Mouse (Mus musculus) left cerebral cortex, postnatal 36 days (tissue): ENCODE measurements around the gene Srf. TPM values are rescaled to one million over a fixed set of nuclear protein-coding genes. Genes with fewer than 3 reads are reported as not detected.

ENCODE experiments used
- DNase-seq, 2 experiments: peaks; one replicate each; pipeline ENCODE4 v3.0.0; 2021 to 2022; ENCODE audit warnings: low spot score in 2 of 2, mixed read lengths in 1 of 2
- intact Hi-C: fragments of 180-260 bp; cut with DNase I; formaldehyde crosslinking; loops from one replicate; pipeline ENCODE4 v1.15.1; 2025
- total RNA-seq, 2 experiments: library from RNA; stranded (reverse); gene quantifications; 2 replicates each; pipeline ENCODE4 v1.2.3; 2021

The Srf gene
- 10 to 100 TPM; 55.6 to 68.4 TPM for total RNA-seq

DNA sequence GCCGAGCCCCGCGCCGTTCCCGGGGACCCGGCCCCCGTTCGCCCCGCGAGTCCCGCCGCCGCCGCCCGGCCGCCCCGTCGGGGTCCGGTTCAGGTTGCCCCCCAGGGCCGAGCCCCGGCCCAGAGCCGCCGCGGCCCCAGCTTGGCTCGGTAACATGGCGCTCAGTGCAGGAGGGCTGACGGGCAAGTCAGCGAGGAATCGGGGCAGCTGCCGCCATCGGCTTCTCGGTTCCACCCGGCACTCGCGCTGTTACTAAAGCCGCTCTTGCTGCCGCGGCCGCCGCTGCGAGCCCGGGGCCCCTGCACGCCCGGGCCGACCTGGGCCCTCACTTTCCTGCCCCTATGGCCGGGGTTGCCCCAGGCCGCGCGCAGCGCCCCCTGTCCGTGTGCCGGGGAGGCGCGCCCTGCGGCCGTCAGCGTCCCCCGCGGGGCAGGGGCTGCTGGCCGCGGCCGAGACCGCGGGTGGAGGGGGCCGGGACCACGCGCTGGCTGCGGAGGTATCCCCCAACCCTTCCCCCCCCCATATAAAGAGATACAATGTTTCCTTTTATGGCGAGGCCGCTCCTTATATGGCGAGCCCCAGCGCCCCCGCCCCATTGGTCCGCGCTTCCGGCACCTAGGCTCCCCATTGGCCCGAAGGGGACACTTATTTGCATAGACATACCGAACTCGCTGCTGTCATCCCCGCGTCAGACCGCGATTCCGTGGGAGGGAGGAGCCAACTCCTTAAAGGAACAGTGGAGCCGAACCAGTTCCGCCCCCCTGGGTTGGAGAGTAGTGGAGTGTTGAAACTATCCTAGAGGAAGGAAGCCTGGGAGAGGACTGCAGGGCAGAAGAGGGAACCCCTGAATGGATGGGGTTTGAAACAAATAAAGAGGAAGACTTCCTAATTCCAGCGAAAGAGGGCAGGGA is at the start of gene Srf:
Srf (minus strand) TSS at position 503 of the 911 bp plus-strand sequence.
- intact Hi-C loops = no loop called here
- peak; percentile 97 to 98 for DNase-seq

DNA sequence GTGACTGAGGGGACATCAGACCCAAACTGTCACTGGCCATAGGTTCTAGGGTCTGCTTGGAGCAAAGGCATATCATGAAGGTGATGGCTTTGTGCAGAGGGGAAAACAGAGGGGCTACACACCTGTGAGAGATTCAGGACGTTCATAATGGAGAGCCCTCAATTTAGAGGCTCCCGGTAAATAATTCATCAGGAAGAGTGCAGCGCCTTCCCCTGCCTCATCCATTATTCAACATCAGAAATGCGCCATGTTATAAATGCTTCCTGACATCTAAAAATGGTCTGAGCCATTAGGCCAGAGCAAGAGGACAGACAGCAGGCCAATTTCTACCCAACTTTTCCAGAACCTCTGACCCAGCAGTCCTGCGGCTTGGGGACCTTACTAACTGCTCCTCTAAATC is 49.2 kb upstream of the Srf start:
- intact Hi-C loops = no loop called here
- no peak for DNase-seq

DNA sequence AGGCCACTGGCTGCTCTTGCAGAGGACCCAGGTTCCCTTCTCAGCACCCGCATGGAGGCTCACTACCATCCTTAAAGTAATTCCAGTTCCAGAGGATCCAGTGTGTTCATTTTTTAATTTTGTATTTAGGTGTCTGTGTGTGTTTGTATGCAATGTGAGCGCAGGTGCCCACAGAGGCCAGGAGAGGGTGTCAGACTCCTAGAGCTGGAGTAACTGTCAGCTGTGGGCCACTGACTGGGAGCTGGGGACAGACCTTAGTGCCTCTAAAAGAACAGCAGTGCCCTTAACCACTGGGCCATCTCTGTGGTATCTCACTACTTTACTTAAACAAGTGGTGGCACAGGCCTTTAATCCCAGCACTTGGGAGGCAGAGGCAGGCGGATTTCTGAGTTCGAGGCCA is 47.3 kb upstream of the Srf start:
- DNase-seq = no peak
- intact Hi-C loops = no loop called here

DNA sequence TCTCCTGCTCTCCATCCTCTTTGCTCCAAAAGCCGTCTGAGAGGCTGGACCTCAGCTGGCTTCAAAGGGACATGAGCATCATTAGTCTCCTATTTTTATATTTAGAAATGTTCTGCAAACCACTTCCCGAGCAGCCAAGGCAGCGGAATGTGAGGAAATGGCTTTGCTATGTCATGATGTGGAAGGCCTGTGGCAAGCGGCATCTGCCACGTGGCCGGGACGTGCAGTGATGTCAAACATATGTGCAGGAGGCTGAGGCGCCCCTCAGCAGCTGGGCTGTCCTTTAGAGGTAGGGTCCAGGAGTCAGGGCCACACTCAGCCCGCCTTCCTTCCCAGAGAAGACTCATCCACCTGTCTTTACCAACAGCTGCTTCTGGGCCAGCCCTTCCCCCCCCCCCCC is 46.2 kb upstream of the Srf start:
- intact Hi-C loops = no loop called here
- no peak for DNase-seq

DNA sequence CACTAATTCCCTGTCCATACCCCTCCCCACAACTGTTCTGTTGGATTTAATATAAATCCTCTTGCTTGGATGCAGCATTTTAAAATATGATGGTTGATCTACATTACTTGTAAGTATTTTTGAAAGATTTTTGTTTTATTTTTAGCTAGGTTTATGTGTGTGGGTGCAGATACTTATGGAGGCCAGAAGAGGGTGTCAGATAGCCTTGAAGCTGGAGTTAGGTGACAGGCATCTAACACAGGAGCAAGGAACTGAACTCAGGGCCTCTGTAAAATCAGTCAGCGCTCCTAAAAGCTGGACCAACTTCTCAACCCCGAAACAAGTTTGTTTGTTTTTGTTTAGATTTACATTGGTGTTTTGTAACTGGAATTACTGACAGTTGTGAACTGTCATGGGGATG is 44.6 kb upstream of the Srf start:
- DNase-seq = no peak
- intact Hi-C loops = no loop called here

DNA sequence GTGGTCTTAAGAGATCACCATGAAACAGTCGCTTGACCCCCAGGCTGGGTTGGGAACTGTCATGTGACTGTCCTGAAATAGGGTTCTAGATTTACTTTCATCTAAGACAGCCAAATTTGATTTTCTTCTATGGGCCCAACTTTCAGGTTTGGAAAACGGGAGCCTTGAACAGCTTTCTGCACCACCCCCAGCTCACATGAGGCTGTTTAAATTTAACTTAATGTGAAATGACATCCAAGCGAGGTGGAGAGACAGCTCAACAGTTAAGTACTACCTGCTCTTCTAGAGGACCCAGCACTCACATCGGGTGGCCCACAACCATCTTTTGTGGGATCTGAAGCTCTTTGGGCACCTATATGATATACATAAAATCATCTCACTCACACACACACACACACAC is 43.0 kb upstream of the Srf start:
- DNase-seq = no peak
- intact Hi-C loops = no loop called here

DNA sequence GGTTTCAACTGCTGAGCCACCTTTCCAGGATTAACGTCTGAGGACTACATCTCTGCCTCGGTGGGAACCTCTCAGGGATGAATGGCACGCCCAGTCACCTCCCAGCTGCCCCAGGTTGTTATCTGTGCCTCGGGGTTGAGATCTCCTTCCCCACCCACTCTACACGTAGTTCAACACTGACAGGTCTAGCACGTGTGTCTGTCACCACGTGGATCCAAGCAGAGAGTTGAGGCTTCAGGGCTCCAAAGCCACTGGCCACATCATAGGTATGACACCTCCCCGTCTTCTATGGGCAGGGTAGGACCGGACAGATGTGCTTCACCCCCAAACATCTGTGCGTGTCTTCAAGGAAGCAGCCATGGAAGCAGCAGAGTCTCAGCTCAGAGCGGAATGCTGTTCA is 42.0 kb upstream of the Srf start:
- intact Hi-C loops = no loop called here
- DNase-seq = no peak

DNA sequence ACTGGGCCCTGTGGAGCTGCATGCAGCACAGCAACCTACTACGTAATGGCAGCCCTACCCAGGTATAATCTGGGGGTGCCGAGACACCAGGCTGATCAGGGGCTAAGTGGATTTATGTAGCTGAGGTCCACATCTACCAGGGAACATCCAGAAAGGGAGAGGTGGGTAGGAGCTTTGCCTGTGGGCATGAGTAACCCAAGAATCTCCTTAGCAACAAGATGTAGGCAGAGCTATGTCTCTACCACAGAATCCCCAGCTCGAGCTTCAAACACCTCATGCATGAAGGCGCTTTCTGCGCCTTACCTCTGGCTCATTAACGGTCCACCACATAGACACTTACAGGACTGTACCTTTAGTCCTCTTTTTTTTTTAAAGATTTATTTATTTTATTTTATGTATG is 39.4 kb upstream of the Srf start:
- intact Hi-C loops = no loop called here
- DNase-seq = no peak

DNA sequence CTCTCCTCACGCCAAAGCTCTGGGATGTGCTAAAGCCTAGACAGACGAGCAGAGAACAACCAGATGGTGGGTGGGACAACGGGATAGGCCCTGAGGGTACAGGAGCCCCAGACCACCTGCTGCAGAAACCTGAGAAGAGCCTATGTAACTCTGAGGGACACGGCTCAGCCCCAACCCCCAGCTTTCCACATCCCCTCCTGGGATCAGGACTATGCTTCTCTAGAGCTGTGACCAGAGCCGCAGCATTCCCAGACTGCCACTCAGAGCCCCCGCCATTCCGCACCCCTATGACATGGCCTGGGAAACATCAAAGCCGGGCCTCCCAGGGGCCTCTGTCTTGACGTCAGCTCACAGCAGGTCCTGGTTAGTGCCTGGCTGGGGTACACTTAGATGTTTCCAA is 38.6 kb upstream of the Srf start:
- intact Hi-C loops = no loop called here

DNA sequence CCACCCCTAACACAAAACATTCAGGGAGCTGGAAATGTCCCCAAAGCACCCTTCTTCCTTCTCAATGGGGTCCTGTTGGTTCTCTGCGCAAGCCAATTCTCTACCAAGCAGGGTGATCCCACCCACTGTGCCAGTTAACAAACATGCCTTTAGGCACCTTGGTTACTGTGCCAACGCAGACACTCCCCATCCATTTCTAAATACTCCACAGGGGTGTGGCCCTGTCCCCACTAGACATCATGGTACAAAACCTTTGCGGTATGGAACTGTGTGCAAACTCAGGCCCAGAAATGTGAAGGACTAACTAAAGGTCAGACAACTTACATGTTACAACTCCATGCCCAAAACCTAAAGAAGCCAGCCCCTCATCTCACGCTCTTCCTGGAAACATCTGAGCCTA is 37.1 kb upstream of the Srf start:
- no peak for DNase-seq
- intact Hi-C loops = no loop called here

More for the DNA sequence above, 38.6 kb upstream of the Srf start:
- no peak for DNase-seq

DNA sequence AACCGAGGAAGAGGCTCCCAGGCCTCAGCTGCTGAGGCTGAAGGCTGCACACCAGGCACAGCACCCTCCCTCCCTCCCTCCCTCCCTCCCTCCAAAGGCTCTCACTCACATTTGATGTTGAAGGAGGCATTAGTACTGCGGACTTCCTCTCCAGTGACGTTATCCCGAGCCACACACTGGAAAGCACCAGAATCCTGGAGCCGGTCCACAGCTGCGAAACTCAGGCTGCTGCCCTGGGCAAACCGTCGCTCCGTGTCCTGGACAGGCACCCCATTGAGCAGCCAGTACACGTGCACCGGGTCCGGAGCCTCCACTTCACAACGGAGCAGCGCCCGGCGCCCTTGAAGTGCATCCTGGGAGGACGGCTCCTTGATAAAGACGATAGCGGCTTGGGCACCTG is 35.4 kb upstream of the Srf start:
- no peak for DNase-seq
- intact Hi-C loops = no loop called here

DNA sequence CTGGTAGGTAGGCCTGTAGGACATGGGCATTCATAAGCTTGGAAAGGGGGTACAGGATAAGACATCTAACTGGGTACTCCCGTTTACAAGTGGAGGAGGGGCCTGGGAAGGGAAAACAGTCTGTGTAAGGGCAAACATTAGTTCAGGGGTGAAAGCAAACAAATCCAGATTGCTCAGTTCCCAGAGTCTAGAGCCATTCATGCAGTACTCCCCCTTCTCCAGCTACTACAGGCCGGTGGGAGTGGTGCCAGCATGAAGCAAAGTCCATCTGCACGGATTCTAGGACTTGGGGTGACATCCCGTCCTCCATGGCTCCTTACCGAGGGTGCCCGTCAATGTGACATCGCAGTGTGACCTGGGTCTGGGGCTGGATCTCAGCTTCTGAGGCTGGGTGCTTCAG is 34.5 kb upstream of the Srf start:
- intact Hi-C loops = no loop called here

DNA sequence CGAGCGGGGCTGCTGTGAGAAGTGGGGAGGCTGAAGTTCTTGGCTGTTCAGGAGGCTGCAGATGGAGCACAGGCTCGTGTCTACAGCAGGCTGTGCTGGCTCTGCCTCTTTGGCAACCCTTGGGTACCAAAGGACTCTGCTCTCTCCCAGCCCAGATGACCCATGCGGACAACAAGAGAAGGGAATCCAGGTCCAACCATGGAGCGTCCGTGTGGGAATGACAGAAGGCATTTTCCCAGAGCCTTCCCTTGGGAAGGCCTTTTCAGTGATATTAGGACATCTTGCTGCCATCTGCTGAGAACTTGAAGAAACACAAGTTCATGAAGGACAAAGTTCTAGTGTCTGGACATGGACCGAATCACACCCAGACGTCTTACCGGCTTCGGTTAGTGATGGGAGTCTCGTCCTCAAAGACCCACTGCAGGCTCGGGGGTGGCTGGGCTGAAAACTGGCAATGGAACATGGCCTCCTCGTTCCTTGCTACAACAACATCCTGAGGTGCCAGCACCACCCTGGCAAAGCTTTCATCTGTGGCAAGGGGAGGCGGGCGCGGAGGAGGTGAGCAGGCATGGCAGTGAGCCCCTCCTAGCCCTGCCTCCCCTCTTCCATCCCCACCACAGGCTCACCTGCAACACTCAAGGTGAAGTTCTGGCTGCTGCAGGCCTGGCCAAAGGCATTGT is 33.8 kb upstream of the Srf start:
- intact Hi-C loops = no loop called here
- peak in 1 of 2 experiments; percentile 34 for DNase-seq

More for the DNA sequence above, 34.5 kb upstream of the Srf start:
- no peak for DNase-seq

DNA sequence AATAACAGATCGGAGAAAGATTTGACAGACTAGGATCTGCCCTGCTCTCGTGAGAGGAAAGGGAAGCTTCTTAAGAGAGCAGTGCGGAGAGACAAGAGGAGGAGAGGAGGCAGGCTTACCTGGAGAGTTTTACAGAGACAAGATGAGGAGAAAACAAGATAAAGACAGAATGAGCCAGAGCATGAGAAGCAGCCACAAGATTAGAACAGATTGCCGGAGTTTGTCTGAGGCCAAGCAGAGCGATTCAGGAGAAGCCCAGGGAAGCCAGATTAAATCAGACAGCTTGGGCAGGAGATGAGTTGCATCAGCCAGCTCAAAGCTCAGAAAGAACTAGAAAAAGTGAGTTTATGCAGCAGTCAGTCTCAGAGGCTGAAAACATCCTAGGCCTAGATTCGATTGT is 32.9 kb upstream of the Srf start:
- DNase-seq = no peak
- intact Hi-C loops = no loop called here

DNA sequence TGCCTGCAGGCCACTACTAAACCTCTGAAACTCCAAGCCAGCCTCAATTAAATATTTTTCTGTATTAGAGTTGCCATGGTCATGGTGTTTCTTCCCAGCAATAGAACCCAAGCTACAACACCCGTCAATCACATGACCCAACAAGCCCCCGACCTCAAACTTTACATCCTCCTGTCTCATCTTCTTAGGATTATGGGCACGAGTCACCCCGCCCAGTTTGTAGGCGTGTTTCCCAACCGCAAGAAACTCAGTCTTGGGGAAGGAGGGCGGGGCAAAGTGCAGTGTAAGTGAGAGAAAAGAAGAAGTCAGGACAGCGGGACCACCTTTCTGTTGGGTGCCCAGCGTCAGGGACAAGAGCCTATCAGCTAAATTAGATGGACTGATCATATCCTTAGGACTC is 32.2 kb upstream of the Srf start:
- intact Hi-C loops = no loop called here
- no peak for DNase-seq

DNA sequence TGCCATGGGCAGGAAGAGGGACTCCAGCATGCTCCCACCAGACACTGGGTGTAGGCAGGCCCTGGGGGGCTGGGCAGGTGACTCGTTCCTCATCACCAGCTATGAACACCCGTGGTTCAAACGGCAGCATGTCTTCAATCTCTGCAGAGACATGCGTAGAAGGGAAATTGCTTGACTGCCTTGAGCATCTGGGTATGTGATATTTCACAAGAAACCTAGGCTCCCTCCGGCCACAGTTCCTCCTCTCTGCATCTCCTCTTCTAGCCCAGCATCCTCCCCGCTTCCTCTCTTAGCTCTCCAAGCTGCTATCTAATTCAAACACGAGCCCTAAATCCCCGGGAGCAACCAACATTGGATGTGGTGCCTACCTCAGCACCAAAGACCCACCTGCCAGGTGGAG is 30.4 kb upstream of the Srf start:
- no peak for DNase-seq
- intact Hi-C loops = no loop called here

DNA sequence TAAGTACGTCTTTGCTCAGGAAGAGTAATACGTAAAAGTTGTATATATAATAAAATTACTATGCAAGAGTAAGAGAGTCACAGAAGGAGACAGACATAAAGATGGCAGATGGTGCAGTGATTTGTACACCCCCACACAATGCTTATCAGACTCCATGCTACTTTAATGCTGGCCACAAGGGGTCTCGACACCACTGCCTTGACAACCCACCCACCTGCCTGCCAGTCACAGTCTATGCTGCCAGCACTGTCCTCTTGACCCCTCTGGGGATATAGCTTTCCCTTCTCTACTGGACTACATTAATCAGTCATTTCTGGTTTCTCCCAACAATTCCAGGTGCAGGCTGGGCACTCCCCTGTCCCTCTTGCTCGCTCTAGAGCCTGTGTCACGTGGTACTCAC is 22.7 kb upstream of the Srf start:
- DNase-seq = no peak
- intact Hi-C loops = no loop called here

DNA sequence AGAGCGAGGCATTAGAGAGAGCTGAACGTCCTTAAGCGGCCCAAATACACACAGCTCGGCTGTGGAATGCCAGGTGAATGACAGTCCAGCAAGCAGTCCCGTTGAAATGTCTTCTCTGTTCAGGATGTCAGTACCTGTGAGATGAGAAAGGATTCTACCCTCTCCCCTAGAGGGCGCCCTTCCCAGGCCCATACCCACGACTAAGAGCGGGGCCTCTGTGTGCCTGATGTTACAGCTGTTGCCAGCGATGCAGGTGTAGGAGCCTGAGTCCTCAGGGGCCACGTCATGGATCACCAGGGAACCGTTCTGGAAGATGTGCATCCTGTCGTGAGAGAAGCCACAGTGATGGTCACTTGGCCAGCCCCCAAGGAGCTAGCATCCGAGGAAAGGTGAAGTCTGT is 20.1 kb upstream of the Srf start:
- intact Hi-C loops = no loop called here
- DNase-seq = no peak

DNA sequence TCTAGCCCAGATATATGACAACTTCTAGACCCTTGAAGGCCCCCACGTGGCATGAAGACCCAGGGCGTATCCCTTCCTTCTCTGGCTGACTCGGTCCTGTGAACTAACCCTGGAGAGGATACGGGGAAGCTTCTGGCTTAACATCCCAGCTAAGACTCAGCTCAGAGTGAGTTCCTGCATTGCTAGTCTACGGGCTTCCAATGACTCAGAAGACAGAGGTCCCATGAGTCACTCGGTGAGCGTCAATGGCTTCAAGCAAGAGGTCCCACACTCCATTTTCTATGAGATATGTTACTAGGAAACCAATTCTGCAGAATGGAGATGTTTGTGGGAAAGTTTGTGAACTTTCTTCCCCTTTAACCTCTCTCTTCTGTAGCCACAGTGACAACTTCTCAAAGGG is 18.6 kb upstream of the Srf start:
- intact Hi-C loops = no loop called here
- no peak for DNase-seq

DNA sequence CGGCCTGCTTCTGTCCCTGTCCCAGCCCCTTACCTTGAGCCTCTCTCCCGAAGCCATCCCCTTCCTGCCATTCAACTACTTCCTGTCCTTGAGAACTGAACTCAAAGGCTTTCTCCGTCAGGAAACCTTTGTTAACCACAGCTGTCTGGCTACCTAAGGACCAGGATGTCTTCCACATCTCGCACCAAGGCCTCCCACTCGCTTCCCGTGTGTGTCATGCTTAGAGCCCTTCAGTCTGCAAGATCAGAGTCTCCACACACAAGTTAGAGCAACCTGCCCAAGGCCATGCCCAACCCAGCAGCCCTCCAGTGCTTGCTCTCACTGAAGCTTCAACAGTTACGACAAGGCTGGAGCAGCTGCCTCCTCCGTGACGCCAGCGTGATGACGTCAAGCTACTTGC is 15.0 kb upstream of the Srf start:
- intact Hi-C loops = no loop called here

DNA sequence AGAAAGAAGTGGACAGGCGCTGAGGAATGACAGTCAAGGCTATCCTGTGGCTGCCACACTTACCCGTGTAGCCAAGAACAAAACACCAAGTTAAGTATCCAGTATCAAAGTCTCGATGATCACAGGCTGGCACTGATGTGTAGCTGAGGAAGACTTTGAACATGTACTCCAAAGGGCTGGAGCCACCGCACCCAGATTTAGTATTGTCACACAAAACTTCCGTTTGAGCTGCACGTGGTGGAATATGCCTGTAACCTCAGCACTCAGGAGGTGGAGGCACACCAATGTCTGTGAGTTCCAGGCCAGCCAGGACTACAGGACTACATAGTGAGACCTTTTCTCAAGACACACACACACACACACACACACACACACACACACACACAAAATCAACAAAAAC is 3.2 kb upstream of the Srf start:
- DNase-seq = no peak
- intact Hi-C loops = no loop called here

More for the DNA sequence above, 15.0 kb upstream of the Srf start:
- no peak for DNase-seq
